Mouse (Mus musculus) C2C12 (cell line): ENCODE measurements around the gene Liph.

Source experiments
- CEBPB ChIP-seq: IDR thresholded peaks from one replicate; pipeline ENCODE4 v1.6.1; 2011; ENCODE audit warnings: low read depth, mild to moderate bottlenecking, control low read depth, moderate library complexity
- CTCF ChIP-seq: IDR thresholded peaks from one replicate; pipeline ENCODE4 v1.5.1; 2011; ENCODE audit not compliant: control insufficient read depth, insufficient read depth, insufficient read length
- FOSL1 ChIP-seq: IDR thresholded peaks from one replicate; pipeline ENCODE4 v1.8.0; 2011; ENCODE audit warnings: mild to moderate bottlenecking, low read length; ENCODE audit not compliant: poor library complexity, insufficient read depth, severe bottlenecking
- MAX ChIP-seq: IDR thresholded peaks from one replicate; pipeline ENCODE4 v1.6.1; 2011; ENCODE audit warnings: mild to moderate bottlenecking, control low read depth
- MYOG ChIP-seq: IDR thresholded peaks from one replicate; pipeline ENCODE4 v1.6.1; 2011; ENCODE audit not compliant: control insufficient read depth, insufficient read length; ENCODE audit errors: extremely low read depth
- USF1 ChIP-seq: IDR thresholded peaks from one replicate; pipeline ENCODE4 v1.6.1; 2011; ENCODE audit warnings: low read depth, mild to moderate bottlenecking, control low read depth, moderate library complexity

GRCm38 (mm10) chr16:21999941-22000690, 4.7 kb upstream of the Liph start:
- TF ChIP-seq CEBPB (no peak), CTCF (no peak), USF1 (no peak), MYOG (no peak), MAX (no peak), FOSL1 (no peak)
